Mouse (Mus musculus) liver, adult 2 months (tissue): Measurements from ENCODE around the gene Galnt4. TPM values are rescaled to one million over a fixed set of nuclear protein-coding genes. Genes with fewer than 3 reads are reported as not detected.

Experiments
- DNase-seq: peaks from one replicate; pipeline ENCODE4 v3.0.0-alpha.2; 2011; ENCODE audit warnings: low read depth, low spot score; ENCODE audit errors: extremely low read depth
- H3K27ac ChIP-seq: fragments of 200-500 bp; replicated peaks from 2 replicates; pipeline ENCODE4 v1.5.1; 2012; ENCODE audit warnings: low read depth, mild to moderate bottlenecking, control low read depth, inconsistent platforms, low read length; ENCODE audit not compliant: insufficient read depth
- H3K27me3 ChIP-seq: fragments of 200-500 bp; 2 replicates; pipeline ENCODE4 v1.6.1; 2012; ENCODE audit warnings: mild to moderate bottlenecking, moderate library complexity, low read length, inconsistent platforms; ENCODE audit not compliant: control insufficient read depth, insufficient read depth
- H3K36me3 ChIP-seq: fragments of 200-500 bp; 2 replicates; pipeline ENCODE4 v1.6.1; 2012; ENCODE audit warnings: low read length, inconsistent platforms; ENCODE audit not compliant: control insufficient read depth, insufficient read depth
- H3K4me1 ChIP-seq: fragments of 200-500 bp; 2 replicates; pipeline ENCODE4 v1.6.1; 2011; ENCODE audit warnings: low read length; ENCODE audit not compliant: control insufficient read depth, insufficient read depth
- H3K4me3 ChIP-seq: fragments of 200-500 bp; 2 replicates; pipeline ENCODE4 v1.5.1; 2011; ENCODE audit warnings: low read depth, mild to moderate bottlenecking, control low read depth, low read length, moderate library complexity; ENCODE audit not compliant: insufficient read depth
- H3K79me2 ChIP-seq: fragments of 200-500 bp; 2 replicates; pipeline ENCODE4 v1.6.1; 2012; ENCODE audit warnings: inconsistent platforms, mild to moderate bottlenecking, low read length, moderate library complexity; ENCODE audit not compliant: control insufficient read depth, insufficient read depth
- H3K9ac ChIP-seq: fragments of 200-500 bp; 2 replicates; pipeline ENCODE4 v1.6.1; 2012; ENCODE audit warnings: low read depth, mild to moderate bottlenecking, control low read depth, inconsistent platforms, low read length
- CTCF ChIP-seq: fragments of 200-500 bp; IDR thresholded peaks from 2 replicates; pipeline ENCODE4 v1.5.1; 2011; ENCODE audit warnings: low read depth, low read length, control low read depth
- POLR2A ChIP-seq: fragments of 200-500 bp; IDR thresholded peaks from 2 replicates; pipeline ENCODE4 v1.6.1; 2011; ENCODE audit warnings: low read length, control low read depth; ENCODE audit not compliant: insufficient read depth; ENCODE audit errors: extremely low read depth
- WGBS: fragments of 180-500 bp; shearing (Covaris S2); methylation state at CpG from one replicate; pipeline ENCODE4 v1.1.7; 2018; 5-methylcytosine and 5-hydroxymethylcytosine counted together
- polyA plus RNA-seq: library from polyadenylated mRNA; depleted of rRNA; stranded (reverse); fragments of >200 nt; gene quantifications from 2 replicates; pipeline ENCODE4 v1.2.3, GENCODE M21; 2012
- total RNA-seq: library from RNA; depleted of rRNA; stranded (reverse); fragments of >200 nt; gene quantifications from 2 replicates; pipeline ENCODE4 v1.2.3, GENCODE M21; 2014

The Galnt4 gene
- total and polyA plus RNA-seq, 2 experiments, result 1.0 to 6.9 TPM

DNA sequence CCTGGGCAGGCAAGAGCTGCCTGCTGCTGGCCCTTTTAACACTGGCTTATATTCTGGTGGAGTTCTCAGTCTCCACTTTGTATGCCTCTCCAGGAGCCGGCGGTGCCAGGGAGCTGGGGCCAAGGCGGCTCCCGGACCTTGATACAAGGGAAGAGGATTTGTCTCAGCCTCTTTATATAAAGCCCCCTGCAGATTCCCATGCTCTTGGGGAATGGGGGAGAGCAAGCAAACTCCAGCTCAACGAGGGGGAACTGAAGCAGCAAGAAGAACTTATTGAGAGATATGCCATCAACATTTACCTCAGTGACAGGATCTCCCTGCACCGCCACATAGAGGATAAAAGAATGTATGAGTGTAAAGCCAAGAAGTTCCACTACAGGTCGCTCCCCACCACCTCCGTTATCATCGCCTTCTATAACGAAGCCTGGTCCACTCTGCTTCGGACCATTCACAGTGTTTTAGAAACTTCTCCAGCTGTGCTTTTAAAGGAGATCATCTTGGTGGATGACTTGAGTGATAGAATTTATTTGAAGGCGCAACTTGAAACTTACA is 548 bp downstream of the Galnt4 start:
- peaks cover 15% of the 10 kb centered on the region; the same call in 1 of the 2 replicates for H3K79me2 ChIP-seq

DNA sequence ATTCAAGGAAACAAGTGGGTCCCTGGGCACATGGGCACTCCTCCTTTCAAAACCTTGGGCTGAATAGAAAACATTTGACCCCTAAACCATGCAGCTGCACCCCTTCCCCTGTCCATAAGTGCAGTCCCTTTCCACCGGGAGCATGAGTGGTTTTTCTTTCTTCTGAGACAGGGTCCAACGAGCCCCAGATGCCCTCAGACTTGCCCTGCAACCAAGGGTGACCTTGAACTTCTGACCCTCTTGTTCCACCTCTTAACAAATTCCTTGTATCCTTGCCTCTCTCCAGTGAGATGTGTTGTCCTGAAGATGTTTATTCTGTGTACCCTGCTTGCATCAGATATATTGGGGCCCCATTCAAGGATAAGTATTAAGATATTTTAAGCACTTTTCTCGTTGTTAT is 5.6 kb downstream of the Galnt4 start:
- H3K9ac ChIP-seq, result no peak overlapping the region
- no peaks in the 10 kb centered on the region for H3K27me3 ChIP-seq
- WGBS, result 69% methylated on average over 3 of the region's 3 CpGs
- H3K4me3 ChIP-seq, result no peak overlapping the region
- peaks cover 8% of the 10 kb centered on the region; the same call in 1 of the 2 replicates for H3K4me1 ChIP-seq
- no peak overlapping the region for H3K27ac ChIP-seq
- peaks cover 15% of the 10 kb centered on the region; the same call in 1 of the 2 replicates for H3K79me2 ChIP-seq
- DNase-seq, result no peak
- H3K36me3 ChIP-seq, result no peaks in the 10 kb centered on the region
- TF ChIP-seq CTCF (no peak), POLR2A (no peak)

More for the DNA sequence above, 548 bp downstream of the Galnt4 start:
- TF ChIP-seq CTCF (no peak), POLR2A (no peak)
- Histone ChIP-seq H3K27me3 (no peaks in the 10 kb centered on the region), H3K36me3 (no peaks in the 10 kb centered on the region), H3K4me3 (peak overlapping the region; percentile 86), H3K27ac (peak overlapping the region; percentile 67), H3K9ac (peak overlapping the region; percentile 85), H3K4me1 (peaks cover 9% of the 10 kb centered on the region; the same call in 1 of the 2 replicates)
- WGBS, result 36% methylated on average over 12 of the region's 12 CpGs
- no peak for DNase-seq

DNA sequence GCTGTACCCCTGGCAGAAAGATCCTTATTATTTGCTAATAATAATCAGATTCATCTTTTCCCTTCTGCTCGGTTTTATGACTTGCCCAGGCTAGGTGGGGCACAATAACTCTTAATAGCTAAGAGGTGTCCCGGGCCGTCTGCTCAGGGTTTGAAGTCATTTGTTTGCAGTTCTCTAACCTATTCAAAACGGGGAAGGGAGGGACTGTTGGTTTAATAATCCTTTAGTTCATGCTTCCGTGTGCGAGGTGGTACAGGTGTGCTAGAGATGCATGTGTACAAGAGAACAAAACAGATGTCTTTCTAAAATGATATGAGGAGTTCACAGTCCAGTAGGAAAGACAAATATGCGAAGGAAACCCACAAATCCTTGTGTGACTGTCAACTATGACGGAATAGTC is 6.3 kb downstream of the Galnt4 start:
- no peak overlapping the region for H3K9ac ChIP-seq
- H3K4me1 ChIP-seq, result peaks cover 7% of the 10 kb centered on the region; the same call in 1 of the 2 replicates
- H3K36me3 ChIP-seq, result no peaks in the 10 kb centered on the region
- no peak for TF ChIP-seq POLR2A
- no peak for TF ChIP-seq CTCF
- no peaks in the 10 kb centered on the region for H3K27me3 ChIP-seq
- 67% methylated on average over 8 of the region's 8 CpGs for WGBS
- no peak overlapping the region for H3K27ac ChIP-seq
- no peak for DNase-seq
- no peak overlapping the region for H3K4me3 ChIP-seq
- peaks cover 8% of the 10 kb centered on the region; the same call in 1 of the 2 replicates for H3K79me2 ChIP-seq

DNA sequence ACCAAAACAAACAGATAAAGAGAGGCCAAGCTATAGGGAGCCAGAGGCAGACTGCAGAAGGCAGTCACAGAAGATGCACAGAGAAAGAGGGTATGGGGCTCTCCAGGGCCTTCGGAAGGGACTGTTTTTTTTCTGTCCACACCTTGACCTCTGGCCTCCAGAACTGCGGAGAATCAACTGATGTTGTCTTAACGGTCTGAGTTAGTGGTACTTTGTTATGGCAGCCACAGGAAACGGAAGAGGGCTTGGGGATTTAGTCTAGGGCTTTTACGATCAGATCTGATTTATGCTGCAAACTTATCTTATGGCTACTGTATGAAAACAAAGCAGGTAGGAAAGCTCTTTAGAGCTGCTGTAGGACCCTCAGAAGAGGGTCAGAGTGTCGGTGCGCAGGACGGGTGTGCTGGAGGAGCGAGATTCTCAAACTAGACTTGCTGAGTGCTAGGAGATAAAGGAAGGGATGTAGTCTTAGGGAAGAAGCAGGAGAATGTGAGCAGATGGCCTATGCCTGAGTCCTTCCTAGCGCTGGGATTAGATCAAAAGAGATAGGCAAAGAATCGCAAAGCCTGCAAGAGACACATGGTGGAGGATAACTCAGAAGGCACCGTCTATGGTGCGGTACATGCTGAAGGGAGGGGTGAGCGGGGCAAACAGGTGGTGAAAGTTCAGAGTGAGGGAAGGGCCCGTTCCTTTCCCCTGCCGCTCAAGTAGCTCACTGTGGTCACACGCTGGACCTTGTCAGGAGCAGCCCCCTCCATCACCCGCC is 7.7 kb downstream of the Galnt4 start:
- Histone ChIP-seq H3K27ac (no peak overlapping the region), H3K4me1 (peaks cover 7% of the 10 kb centered on the region; the same call in 1 of the 2 replicates), H3K27me3 (no peaks in the 10 kb centered on the region), H3K36me3 (no peaks in the 10 kb centered on the region), H3K9ac (no peak overlapping the region), H3K4me3 (no peak overlapping the region), H3K79me2 (peaks cover 3% of the 10 kb centered on the region; the same call in 1 of the 2 replicates)
- TF ChIP-seq POLR2A (no peak), CTCF (no peak)
- DNase-seq, result no peak
- 77% methylated on average over 18 of the region's 18 CpGs for WGBS

DNA sequence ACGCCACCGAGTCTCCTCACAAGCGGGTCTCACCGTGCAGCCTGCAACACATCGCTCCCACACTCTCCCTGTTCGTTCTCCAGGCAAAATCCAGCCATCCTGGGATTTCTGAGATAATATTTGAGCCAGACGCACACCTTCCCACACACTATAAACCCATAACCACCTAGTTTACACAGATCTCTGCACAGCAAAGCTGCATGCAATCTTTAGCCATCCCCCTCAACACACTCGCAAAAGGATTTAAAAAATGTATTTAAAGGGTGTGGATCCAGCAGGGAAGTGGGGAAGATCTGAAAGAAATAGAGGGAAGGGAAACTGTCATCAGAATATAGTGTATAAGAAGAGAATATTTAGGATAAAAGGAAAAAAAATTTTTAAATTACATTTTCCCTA is 8.3 kb downstream of the Galnt4 start:
- H3K36me3 ChIP-seq, result no peaks in the 10 kb centered on the region
- no peak overlapping the region for H3K27ac ChIP-seq
- H3K4me1 ChIP-seq, result peaks cover 5% of the 10 kb centered on the region; the same call in 1 of the 2 replicates
- H3K4me3 ChIP-seq, result no peak overlapping the region
- DNase-seq, result no peak
- 0 out of 2 replicates have a peak, but pooled peaks cover 3% of the 10 kb centered on the region for H3K79me2 ChIP-seq
- TF ChIP-seq POLR2A, result no peak
- TF ChIP-seq CTCF, result no peak
- no peak overlapping the region for H3K9ac ChIP-seq
- WGBS, result 86% methylated on average over 8 of the region's 8 CpGs
- H3K27me3 ChIP-seq, result no peaks in the 10 kb centered on the region
